Mouse (Mus musculus) inflammation-experienced regulatory T-cells, adult 6 months (primary cell): ENCODE data around the gene Anapc5. TPM values are rescaled to one million over a fixed set of nuclear protein-coding genes. Genes with fewer than 3 reads are reported as not detected.

ENCODE experiments used
- ATAC-seq: one replicate; pipeline ENCODE4 v1.8.0; 2017
- polyA plus RNA-seq, 3 experiments: library from polyadenylated mRNA; unstranded; fragments of 100-300 nt; shearing (Covaris generic); gene quantifications; one replicate each; pipeline ENCODE4 v1.2.1; 2017

Gene Anapc5
- polyA plus RNA-seq = 100 to 1,000 TPM in 2 of 3 experiments, 10 to 100 TPM in 1; 87.6 to 106 (median 103) TPM

DNA sequence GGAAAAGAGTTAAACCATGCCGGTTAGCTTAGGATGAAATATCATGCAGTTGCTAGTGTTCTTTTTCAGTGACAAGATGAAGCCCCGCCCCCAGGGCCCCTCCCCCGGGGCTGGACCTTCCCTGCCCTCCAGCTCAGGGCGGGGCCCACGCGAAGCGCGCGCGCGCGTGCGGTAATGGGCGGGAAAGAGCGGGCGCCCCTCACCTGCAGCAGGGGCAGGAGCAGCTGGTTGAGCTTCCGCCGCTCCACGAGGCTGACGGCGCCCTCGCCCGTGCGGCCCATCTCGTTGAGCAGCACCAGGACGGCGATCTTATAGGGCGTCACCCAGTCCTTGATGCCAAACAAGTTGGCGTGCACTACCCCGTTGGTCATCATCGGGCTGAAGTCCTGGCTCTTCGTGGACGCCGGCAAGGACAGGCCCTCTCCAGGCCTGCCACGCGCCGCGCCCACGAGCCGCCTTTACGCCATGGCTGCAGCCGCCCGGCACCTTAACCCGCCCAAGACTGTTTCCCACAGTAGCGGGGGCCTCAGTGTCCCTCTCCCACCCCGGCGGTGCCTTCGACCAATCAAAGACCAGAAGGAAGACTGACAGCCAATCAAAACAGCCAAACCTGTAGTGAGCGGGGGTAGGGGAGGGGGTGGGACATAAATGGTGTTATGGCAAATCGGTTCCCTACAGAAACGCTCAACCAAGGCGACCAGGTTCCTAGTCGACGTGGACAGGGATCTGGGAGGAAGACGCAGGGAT, at the start of gene Anapc5:
TSS of gene Anapc5 (minus strand) at position 563 of the 747 bp plus-strand sequence.
- peak; percentile 96 for ATAC-seq

DNA sequence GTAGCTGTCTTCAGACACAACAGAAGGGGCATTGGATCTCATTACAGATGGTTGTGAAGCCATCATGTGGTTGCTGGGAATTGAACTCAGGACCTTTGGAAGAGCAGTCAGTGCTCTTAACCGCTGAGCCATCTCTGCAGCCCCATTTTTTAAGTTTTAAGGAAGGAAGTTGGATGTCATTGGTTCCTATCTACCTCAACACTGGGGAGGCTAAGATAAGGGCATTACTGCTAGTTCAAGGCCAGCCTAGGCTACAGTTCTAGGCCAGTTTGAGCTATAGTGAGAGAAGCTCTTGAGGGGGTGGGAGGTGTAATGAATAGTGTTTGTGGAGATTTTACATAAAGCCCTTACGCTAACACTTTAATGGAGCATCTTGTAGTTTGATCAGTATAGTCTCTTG, 41.9 kb upstream of the Anapc5 start:
- ATAC-seq = no peak

DNA sequence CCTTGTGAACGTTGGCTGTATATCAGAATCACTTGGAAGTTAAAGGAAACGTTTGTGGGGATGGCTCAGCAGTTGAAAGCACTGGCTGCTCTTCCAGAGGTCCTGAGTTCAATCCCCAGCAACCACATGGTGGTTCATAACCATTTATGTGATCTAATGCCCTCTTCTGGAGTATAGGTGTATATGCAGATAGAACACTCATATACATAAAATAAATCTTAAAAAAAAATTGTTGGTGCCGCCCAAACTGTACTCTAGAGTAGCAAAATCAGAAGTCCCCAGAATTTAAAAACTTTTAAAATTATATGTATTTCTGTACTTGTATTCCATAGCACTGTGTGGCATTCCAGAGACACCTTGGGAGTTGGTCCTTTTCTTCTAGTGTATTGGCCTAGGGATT, 34.7 kb upstream of the Anapc5 start:
- no peak for ATAC-seq

DNA sequence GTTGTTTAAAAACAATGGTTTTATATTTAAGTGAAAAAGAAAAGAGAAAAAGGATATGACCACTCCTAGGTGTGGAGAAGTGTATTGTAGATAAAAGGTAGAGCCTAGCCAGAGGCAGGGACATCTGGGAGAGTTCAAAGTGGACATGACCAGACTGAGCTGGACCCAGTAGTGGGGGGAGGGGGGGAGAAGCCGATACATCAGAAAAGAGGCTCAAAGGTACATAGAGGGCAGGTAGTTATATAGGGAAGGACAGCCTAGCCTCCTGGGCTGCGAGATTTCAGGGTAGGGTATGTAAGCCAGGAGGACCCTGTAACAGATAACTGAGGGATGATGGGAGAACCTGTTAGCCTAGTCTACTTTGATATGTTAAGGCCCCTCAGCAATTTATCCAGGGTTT, 31.5 kb upstream of the Anapc5 start:
- no peak for ATAC-seq

DNA sequence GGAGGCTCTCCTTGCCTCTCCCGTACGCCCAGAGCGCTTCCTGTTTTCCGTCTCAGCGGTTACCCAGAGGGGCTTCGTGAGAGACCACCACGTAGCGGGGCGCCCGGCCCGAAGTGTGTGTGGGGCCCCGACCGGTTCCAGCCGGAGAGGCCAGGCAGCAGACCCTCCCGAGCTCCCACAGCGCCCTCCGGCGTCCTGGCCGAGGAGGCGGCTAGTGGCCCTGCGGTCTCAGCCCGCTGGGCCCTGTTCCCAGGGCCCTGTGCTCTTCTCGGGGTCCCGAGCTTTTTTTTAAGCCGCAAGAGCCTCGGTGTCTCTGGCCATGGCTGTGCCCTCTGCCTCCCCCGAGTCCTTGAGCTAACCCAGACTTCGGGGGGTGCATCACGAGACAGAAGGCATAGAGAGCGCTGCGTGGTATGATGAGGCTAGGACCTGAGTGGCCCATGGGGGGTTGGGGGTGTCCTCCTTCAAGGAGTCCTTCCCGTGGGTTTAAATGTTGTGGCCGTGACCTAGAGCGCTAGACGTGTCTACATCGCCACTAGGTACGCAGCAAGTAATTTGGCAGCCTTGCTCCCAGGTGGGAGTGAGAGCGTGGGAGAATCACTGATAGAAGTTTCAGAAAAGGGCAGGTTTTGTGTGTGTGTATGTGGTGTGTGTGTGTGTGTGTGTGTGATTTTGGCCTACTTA, 29.3 kb upstream of the Anapc5 start:
- ATAC-seq = peak; percentile 29

DNA sequence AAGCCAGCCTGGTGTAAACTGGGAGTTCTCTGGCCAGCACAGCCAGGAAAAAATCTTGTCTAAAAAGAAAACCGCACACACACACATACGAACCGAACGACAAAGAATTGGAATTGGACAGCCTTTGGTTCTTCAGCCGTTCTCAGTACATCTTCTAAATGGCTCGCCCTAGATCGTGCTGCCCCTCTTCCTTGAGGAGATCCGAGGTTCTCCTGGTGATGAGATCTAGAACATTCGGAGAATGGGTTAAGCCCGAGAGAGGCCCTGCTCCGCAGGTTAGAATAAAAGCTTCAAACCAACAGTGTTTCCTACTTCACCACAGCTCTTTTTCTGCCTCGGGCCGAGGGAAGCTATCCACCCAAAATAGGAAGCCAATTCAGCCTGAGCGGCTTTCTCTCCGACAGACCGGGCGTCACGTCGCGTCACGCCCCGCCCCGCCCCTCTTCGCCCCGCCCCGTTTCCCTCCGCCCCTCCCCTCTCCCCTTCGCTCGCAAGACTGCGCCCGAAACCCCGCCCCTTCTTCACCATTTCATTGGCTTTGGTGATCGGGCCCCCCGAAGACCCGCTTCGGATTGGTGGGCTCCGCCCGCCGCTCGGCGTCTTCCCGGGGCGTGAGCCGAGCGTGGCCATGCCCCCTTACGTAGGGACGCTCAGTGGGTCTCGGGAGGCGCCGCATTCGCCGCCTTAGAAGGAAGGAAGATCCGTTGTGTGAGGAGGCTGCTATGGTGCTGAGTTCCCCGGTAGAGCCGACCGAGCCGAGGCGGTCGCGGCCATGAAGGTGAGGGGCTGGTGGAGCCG, 28.6 kb upstream of the Anapc5 start, which contains the start of gene Rnf34:
TSS of gene Rnf34 (plus strand) at position 528 of the 798 bp plus-strand sequence.
- ATAC-seq = peak; percentile 96

DNA sequence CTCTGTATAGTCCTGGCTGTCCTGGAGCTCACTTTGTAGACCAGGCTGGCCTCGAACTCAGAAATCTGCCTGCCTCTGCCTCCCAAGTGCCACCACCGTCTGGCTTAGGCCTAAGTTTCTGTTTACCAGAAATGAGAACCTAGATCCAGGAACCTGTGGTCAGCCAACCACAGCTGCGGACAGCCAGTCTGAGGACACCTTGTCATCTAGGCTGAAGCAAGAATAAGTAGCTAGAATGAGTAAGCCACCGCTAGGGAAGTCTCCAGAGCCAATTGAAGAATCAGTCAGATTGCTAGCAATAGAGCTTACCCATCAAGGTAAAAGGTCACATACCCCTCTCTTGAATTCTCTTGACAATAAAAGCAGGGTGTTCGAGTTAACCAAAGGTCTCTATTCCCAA, 22.7 kb upstream of the Anapc5 start:
- no peak for ATAC-seq

DNA sequence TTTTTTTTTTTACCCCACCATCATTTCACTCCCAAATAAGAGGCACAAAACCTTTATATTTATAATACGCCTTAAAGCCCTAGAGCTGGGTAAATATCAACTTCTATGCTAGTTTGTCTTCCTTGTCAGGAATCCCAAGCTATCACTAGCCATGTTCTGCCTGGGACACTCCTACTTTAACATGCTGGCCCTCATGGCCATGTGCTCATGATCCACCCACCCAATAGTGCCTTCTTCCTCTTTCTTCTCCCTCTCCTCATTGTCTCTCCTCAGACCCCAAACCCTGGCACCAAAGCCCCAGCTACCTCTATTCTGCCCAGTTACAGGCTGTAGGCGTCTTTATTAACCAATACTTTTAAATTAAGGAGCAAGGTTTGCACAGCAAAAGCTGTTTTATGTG, 20.0 kb upstream of the Anapc5 start:
- no peak for ATAC-seq

DNA sequence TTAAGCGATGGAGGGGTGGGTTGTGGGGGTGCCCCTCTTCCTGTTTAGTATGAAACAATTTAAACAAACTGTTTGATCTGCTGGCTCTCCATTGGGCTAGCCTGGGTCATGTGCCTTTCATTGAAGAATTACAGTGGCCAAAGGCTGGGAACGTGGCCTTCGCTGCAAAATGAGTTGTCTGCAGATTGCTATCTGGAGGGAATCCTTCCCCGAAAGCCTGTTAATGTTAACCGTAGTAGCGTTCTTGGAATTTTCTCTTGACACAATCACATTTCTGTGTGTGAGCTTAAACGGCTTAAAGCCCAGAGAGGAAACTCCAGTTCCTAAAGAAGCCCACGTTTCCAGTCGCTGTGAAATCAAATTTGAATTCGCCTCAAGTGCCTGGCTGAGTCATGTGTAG, 11.9 kb upstream of the Anapc5 start:
- peak; percentile 35 for ATAC-seq

DNA sequence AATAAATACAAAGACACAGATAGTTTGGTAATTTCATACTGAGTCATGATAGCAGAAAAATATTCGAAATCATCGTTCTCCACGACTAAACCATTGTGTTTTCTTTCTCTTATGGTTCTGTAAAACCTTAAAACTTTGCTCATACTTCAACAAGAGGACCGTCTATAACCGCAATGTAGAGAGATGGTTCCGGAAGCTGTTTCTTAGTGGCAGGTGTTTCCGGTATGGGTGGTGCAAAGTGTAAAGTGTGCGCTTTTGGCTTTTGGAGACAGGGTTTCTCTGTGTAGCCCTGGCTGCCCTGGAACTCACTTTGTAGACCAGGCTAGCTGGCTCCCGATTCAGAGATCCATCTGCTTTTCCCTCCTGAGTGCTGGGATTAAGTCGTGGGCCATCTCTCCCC, 11.4 kb upstream of the Anapc5 start:
- ATAC-seq = peak; percentile 80

DNA sequence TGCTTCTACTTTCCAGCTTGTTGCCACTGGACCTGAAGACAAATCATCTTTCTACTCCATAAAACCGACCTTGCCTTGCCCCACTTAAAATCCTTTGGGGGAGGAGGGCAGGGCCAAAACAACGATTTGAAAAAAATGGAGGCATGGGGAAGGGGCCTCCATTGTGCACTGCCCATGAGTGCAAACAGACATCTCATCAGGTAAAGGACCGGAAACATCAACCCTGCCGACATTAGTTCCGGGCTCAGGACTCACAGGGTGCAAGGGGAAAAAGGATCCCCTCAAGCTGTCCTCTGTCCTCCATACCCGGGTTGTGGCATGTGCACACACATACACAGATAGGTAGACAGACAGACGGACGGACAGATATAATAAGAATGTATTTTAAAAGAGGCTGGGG, 4.0 kb upstream of the Anapc5 start:
- no peak for ATAC-seq

DNA sequence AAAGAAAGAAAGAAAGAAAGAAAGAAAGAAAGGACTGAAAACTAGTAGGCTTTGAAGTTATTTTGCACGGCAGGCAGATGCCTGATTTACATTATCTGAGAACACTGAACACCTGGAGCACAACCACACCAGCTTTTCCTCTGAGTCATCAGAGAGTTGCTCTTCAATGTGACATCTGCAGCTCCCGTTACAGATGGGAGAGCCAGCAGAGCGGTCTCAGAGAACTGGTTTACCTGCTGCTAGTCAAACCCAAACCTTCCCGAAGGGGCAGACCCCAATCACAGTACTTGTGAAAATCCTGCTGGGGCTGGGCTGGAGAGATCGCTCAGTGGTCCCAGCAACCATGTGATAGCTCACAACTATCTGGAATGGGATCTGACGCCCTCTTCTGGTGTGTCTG, 3.3 kb upstream of the Anapc5 start:
- no peak for ATAC-seq

DNA sequence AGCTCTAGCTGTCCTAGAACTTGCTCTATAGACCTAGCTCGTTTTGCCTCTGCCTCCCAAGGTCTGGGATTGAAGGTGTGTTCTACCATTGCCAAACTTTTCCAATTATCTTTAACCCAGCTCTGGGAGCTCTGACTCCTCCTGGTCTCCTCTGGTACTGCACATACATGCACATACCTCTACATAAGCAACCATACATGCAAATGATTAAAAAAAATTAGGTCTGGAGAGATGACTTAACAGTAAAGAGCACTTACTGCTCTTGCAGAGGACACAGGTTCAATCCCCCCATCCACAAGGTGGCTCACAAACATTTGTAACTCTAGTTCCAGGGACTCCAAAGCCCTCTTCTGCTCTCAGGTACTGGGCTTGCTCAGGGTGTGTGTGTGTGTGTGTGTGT, 2.8 kb upstream of the Anapc5 start:
- no peak for ATAC-seq

DNA sequence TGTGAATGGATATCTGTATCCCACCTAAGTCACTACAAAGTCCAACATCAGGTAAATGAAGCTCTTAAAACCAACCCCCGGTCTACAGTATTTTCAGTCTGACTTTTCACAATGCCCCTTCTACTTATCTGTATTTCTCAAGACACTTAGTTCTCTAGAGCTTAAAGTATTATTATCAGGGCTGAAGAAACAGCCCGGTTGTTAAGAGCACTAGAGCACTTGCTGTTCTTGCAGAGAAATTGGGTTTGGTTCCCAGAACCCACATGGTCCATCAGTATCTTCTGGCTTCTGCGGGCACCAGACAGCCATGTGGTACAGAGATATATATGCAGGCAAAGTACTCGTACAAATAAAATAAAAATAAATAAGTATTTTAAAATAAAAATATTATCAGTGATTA, 1.3 kb upstream of the Anapc5 start:
- ATAC-seq = no peak

DNA sequence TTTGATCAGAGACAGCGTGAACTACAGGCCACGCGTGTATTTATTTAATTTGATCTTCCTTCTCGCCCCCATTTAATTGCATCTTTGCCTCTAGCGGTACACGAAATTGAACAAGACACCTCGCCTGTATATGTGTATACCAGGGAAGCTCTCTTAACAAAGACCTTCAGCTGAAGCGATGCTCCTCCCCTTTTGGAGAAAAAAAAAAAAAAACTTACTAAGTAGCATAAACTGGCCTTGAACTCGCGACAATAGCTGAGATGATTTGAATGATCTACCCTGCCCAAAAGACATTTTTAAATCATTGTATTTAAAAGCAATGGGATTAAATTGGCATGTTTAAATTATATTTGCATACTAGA, 366 bp upstream of the Anapc5 start:
- ATAC-seq = peak; percentile 37

DNA sequence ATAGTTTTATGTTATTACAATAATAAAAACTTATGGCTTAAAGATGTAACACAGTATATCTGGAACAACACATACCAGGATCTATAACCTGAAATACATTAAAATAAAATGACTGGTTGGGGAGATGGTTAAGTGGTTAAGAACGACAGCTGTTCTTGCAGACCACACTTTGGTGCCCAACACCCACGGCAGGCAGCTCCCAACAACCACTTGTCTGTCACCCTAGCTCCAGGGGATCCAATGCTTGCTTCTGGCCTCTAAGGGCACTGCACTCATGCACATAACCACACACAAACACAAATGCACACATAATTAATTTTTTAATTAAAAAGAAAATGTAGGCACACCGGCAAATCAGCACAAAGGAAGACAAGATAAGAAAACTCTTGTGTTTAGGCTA, 8.4 kb downstream of the Anapc5 start:
- no peak for ATAC-seq

DNA sequence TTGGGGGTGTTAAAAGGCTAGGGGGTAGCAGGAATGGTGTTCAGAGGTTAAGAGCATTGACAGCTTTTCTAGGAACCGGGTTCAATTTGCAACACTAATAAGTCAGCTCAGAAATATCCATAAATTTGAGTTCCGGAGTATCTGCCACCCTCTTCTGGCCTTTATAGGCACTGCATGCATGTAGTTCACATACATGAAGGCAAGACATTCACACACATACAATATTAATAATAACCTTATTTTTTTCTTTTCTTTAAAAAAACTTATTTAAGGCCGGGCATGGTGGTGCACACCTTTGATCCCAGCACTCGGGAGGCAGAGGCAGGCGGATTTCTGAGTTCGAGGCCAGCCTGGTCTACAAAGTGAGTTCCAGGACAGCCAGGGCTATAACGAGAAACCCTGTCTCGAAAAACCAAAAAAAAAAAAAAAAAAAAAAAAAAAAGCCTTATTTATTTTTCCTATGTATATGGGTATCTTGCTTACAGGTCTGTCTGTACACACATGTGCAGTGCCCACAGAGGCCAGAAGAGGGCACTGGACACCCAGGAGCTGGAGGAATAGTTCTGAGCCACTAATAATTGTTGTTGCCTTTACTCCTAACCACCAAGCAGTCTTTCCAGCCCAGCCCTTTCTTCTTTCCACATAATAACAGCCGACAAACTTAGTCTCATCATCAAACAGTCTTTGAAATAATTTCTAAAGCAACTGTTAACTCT, 9.6 kb downstream of the Anapc5 start:
- ATAC-seq = peak; percentile 93

DNA sequence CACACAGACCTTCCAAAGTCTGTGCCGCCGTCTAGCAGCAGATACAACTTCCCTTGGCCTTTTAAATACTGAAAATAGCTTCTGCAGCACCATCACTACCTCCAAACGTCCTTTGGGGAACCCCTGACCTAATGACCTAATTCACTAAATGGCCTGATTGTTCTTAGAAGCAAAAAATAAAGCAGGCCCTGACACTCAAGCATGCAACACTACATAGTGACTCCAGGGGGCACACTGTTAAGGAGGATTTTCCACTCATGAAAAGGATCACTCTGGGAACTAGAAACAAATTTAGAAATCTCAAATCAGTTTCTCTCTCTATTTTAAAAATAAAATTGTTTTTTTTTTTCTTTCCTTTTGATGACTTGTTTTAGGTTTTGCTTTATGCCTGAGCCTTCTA, 15.6 kb downstream of the Anapc5 start:
- no peak for ATAC-seq

DNA sequence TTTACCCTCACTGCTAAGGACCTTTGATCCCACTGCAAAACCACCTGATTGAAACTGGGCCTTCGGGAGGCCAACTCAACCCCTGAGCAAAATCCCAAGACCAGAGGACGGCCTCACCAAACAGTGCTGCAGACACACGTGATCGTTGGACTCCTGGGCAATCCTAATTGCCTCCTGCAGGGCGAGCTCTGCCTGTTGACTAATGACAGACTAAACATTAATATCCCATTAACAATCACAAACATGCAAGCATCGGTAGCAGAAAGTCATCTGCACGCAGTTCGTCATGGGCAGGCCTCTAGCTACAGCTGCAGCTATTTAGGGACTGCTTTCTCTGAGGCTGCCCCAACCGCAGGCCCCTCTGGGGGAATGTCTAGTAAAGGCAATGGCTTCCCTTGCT, 18.4 kb downstream of the Anapc5 start:
- ATAC-seq = no peak

DNA sequence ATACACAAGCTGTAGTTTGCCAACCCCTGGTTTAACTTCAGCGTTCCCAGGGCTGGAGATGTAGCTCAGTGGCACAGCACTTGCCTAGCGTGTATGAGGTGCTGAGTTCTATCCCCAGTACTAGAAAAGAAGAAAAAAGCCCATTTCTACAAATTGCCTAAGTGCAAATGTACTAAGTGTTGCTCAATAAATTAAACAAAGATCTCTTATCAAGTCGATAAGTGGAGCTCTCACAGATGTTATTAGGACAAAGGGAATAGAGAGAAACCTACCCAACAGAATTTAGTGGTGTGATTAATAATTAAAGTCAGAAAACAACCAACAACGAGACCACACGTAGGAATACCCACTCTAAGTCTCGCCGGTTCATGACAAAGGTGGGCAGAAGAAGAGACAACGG, 19.5 kb downstream of the Anapc5 start:
- no peak for ATAC-seq

DNA sequence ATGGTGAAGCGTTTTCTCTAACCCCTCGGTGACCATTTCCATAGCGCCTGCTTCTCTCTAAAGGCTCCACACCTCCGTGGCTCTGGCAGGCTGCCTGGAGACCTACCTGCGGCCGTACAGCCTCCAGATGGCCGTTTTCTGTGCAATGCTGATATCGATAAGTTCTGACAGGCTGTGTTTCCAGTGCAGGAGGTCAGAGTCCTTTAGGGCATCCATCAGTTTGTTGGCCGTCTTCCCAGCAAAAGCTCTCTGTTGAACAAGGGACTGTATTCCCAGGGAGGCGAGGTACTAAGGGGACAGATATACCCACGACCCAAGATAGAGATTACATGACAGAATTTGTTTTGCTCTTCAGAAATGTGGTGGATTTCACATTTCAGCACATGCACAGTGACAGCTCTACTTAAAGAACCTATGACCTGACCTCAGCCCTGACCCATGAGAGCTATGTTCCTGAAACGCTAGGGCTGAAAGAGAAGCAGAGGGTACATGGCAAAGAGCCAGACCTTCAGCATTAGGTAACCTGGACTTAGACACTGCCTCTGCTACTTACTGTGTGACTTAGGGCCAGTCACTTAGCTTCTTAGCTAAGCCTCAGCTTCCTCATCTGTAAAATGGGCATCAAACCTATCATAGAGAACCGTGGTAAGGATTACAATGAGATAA, 20.7 kb downstream of the Anapc5 start:
- no peak for ATAC-seq
